Mouse (Mus musculus) heart, postnatal 0 days (tissue): ENCODE measurements around the gene Timp2.

Experiments
- CTCF ChIP-seq: IDR thresholded peaks from 2 replicates; pipeline ENCODE4 v1.5.1; 2016; ENCODE audit warnings: antibody characterized with exemption, control low read depth, low read depth
- EP300 ChIP-seq: IDR thresholded peaks from 2 replicates; pipeline ENCODE4 v1.6.1; 2016; ENCODE audit warnings: antibody characterized with exemption, low read depth

GRCm38 (mm10) chr11:118393991-118394390 lies 38.5 kb upstream of the Timp2 start:
- no peak for TF ChIP-seq CTCF
- TF ChIP-seq EP300, result no peak
